Mouse (Mus musculus): ENCODE measurements around the gene Stab1.

Stab1 gene

DNA sequence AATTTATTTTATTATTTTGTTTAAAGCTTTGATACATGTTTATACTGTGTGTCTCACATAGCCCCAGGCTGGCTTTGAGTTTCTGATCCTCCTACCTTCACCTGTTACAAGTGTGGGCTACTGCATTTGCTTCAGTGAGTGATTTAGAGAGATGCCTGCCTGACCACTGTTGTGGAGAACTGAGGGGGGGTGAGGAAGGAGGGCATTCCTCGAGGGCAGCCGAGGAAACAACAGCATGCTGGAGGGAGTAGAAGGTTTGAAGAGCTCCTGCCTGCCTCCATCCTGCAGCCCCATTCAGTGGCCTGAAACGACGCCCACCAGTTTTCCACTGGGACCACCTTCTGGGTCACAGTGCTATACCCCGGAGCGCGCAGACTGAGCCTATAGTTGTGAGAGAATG lies 3.0 kb downstream of the Stab1 start:
- in situ Hi-C loops (cut with MboI, MseI) = no loop called here

DNA sequence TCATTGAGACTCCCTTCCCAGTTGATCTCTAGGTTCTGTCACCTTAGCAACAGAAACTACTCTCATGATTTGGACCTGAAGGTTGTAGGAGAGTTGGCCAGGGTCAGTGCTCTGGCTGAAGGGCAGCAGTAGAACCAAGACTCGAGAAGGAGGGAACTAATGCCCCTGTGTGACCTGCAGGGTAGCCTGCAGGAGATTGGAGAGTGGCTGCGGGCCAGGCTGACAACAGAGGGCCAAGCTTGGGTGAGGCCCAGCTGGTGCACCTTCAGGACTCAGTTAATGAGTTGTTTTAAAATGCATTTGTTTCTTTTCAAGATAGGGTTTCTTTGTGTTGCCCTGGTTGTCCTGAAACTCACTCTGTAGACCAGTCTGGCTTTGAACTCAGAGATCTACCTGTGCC lies 3.4 kb downstream of the Stab1 start:
- in situ Hi-C loops (cut with MboI, MseI) = no loop called here

DNA sequence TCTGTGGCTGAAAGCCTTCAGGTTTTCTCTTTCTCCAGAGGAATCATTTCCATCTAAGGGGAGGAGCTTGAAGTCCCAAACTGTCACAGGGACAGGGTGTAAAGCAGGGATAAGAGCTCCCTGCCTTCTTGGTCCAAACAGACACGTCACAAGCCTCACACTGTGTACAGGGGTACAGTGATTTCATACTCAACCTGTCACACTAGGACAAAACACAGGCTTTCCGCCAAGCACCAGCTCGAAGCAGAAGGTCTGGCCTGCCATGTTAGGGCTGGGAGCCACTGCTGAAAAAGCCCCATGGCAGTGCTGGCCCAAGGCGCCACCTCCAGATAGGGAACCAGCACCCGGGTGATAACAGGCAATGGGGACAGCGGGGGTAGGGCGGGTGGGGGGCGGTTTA lies 4.4 kb downstream of the Stab1 start:
- in situ Hi-C loops (cut with MboI, MseI) = no loop called here

DNA sequence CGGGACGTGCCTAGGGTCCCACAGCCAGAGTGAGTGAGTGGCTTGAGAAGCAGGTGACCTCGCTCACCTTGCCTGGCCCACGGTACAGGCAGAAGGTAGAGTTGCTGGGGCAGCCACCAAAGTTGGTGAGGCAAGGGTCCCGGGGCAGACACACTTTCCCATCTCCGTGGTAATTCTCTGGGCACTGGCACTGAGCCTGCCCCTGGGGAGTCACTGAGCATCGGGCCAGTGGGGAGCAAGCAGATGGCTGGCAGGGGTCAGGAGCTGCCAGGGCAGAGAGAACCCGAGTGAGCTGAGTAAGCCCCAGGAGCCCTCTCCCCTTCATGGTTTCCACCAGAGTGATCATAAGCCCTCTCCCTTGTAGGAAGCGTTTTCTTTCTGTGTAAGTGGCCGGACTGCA lies 6.8 kb downstream of the Stab1 start:
- in situ Hi-C loops (cut with MboI, MseI) = no loop called here

DNA sequence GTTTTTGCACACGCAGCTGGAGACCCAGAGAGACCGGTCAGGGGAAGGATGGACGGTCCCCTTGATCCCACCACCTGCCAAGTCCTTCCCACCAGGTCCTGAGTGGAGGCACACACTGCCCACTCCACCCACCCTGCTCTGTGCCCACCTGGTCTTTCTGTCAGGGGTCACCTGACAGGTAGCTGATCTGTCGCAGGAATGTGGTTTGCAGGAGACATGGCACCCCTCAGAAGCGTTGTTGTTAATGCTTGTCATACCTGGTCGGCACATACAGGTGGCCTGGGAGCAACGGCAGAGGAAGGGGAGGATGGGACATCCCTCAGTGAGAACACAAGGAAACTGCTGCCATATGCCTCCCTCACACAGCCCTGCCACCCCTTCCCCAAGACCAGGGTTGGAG lies 7.2 kb downstream of the Stab1 start:
- in situ Hi-C loops (cut with MboI, MseI) = no loop called here

DNA sequence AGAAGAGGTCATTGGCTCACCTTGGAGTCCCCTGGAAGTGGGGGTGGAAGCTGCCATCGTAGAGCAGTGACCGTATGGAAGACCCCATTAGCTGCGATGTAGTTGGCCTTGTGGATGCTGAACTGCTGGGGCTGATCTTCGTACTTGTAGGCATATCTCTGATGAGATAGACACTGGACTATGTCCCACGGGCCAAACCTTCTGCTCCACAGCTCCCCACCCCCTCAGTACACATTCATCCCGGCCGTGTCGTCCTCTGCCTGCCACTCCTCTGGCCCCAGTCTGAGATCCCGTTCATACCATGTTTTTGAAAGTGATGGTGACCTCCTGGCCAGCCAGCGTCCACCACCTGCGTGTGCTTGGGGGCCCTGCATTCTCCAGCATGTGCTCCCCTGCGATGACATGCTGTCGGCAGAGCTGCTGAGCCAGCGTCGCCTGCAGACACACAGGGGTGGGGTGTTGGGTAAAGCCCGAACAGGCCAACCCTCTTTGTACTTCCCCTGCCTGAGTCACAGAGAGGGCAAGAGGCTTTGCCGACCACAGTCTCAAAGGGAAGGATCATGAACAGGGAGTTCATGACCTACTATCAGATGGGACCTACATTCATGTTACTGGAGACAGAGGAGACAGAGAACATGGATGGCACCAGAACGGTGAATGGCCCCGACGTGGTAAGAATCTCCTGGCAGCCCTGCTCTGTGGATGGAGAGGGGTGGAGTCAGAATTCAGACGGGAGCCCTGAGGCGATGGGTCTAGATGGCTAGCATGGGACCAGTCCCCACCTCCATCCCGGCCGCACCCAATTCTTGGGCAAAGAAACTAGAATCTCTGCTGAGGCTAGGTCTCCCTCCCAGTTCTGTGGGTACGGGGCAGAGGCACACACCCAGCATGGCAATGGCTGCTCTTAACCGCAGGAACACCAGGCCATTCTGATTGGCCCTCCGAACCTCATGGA lies 8.0 kb downstream of the Stab1 start:
- in situ Hi-C loops (cut with MboI, MseI) = no loop called here

DNA sequence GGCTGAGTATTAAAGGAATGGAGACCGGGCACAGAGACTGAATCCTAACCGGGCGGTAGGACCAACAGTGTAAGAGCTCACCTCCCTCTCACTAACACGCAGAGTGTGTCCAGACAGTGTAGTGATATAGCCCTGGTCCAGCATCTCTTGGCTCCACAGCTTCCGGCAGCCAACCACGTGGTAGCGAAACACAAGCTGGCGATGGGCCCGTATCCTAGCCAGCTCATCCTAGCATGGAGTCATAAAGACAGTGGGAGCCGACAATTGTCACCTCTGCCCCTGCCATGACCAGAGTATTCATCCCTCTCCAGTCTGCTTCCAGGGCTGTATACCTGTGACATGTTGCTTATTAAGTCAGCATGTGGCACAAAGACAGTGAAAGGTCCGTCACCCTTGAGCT lies 22.7 kb downstream of the Stab1 start:
- in situ Hi-C loops (cut with MboI, MseI) = no loop called here

DNA sequence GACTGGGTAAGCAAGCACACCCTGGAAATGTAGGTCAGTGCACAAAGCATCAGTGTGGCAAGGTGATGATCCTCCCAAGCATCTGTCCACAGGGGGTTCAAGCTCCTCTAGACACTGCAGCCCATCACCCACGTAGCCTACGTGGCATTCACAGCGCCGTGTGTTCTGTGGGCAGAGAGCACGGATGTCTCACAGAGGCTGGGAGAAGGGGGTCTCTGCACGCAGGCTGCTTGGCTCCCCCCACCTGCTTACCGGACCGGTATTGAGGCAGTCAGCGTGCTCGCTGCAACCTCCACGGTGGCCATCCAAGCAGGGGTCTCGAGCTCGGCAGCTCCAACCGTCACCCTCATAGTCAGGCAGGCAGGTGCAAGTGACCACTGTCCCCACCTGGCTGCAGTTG lies 27.4 kb downstream of the Stab1 start:
- in situ Hi-C loops (cut with MboI, MseI) = no loop called here

DNA sequence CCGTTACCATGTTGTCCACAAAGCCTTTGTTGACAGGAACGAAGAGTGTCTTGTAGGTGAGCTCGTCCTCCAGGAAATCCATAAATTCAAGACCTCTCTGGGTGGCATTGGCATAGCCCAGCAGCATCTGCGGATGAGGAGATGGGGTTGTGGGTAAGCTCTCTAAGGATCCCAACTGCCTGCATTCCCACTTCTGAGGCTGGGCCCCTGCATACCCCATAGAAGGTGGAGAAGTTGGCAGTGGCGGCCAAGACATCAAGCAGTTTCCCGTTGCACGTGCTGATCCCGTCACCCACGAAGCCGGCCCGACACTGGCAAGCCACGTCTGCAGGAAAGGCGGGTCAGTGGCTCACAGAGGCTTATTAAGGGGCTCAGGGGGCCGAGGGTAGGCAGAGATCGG lies 28.3 kb downstream of the Stab1 start:
- in situ Hi-C loops (cut with MboI, MseI) = no loop called here

DNA sequence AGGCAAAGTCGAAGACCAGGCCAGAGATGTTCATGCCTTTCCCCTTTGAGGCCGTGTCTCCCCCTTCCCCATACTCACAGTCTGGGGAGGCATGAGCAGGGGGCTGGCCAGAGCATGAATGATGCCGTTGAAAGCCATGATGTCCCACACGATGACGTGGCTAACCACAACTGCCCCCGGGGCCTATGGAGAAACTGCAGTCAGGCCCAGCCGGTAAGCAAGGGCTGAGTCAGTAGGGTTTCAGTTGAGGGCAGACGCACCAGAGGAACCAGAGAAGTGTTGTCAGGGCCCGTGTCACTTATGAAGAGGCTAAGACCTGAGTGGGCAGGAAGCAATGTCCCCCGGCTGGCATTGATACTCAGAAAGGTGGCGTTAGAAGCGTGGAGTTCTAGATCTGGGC lies 28.8 kb downstream of the Stab1 start:
- in situ Hi-C loops (cut with MboI, MseI) = no loop called here

DNA sequence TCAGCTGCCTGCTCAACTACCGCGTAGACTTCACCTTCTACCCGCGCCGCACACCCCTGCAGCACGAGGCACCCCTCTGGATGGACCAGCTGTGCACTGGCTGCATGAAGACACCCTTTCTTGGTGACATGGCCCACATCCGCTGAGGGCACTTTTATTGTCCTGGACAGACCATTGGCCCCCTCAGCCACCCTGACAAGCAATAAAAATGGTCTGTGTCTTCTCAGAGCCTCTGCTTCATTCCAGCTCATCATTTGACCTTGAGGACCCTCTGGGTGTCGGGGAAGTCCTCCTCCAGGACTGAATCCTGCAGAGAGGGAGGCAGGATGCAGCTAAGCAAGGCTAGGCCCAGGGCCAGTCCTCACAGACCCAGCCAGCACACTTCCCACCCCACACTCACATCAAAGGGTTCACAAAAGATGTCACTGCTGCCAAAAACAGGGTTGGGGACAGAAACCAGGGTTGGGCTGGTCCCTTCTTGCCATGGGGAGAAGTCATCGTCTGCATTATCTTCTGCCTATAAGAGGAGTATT lies 29.5 kb downstream of the Stab1 start:
- in situ Hi-C loops (cut with MboI, MseI) = no loop called here

DNA sequence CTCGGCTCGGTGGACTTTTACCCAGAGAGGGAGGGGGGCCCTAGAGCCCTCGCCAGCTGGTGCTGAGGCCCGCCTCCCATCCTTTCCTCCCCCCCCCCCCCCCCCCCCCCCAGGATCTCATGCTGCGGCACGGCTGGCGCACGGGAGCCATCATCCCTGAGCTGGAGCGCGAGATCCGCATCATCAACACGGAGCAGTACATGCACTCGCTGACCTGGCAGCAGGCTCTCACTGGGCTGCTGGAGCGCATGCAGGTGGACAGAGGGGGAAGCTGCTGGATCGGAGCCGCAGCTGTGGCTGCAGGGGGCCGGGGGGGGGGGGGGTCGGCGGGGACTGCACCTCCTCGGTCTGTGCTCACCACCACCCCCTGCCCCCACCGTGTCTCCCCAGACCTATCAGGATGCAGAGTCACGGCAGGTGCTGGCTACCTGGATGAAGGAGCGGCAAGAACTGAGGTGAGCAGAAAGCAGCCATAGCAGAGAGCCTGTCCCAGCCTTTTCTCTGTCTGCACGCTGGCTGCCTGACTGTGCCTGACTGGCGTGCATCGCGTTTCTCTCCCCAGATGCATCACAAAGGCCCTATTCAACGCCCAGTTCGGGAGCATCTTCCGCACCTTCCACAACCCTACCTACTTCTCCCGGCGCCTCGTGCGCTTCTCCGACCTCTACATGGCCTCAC lies 30.1 kb downstream of the Stab1 start:
- in situ Hi-C loops (cut with MboI, MseI) = no loop called here

DNA sequence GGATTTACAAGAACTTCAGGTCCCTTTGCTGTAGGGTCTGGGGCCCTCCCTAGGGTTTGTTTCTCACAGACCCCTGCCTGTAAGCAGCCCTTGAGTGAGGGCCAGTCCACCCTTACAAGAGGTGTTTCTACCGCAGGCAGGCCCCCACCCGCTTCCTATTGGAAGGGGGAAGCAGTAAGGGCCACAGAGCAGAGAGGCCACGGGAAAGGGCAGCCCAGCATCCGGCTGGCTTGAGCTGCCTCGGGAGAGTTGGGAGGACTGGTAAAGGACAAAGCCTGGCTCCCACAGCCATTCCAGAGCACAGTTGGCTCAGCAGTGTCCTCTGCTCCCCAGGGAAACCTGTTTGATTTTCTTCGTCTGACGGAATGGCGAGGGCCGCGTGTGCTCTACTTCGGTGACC lies 30.6 kb downstream of the Stab1 start:
- in situ Hi-C loops (cut with MboI, MseI) = no loop called here

DNA sequence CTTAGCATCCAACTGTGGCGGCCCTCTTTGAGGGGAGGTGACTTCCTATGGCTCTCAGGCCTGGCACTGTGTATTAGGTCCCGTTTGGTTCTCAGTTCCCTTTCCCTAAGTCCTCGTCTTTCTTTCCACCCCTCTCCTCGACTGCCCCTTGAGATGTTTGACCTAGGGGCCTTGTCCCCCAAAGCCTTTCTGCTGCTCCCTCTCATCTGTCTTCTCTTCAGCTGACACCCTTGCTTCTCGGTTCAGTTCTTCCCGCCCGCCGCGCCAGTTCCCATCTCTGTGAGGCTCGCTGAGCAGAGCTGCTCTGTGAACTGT lies 31.2 kb downstream of the Stab1 start:
- in situ Hi-C loops (cut with MboI, MseI) = no loop called here

DNA sequence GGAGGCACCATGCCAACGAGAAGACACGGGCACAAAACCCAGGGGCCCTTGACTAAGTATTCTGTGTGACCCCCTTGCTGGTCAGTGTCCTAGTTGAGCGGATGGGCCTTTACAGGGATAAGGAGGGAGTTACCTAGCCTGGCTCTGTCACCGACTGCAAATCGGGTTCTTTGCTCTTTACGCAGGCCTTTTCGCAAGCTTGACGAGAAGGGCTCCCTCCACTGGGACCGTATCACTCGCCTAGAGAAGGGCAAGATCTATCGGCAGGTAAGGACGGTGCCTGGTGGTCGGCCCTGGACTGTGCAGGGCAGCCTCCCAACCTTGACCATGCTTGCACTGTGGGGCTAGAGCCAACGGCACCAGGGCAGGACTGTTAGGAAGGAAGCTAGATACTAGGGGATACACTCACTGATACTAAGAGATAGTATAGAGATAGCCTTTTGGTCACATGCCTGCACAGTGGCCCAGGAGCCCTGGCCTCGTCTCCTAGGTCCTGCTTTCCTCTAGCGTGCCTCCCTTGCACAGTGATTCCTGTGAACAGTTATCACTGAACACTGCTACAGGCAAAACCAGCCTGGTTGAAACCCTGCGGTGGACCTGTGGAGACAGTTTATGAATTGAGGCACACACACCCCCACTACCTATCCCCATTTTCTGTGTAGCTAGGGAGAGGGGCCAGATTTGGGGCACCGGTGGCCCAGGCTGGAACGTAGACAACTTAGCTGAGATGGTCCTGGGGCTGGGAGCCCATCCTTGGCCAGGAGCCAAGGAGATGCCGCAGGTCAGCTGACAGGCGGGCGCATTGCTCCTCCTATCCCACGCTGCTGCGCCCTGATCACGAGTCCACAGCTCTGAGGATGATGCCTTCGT lies 31.8 kb downstream of the Stab1 start:
- in situ Hi-C loops (cut with MboI, MseI) = no loop called here

DNA sequence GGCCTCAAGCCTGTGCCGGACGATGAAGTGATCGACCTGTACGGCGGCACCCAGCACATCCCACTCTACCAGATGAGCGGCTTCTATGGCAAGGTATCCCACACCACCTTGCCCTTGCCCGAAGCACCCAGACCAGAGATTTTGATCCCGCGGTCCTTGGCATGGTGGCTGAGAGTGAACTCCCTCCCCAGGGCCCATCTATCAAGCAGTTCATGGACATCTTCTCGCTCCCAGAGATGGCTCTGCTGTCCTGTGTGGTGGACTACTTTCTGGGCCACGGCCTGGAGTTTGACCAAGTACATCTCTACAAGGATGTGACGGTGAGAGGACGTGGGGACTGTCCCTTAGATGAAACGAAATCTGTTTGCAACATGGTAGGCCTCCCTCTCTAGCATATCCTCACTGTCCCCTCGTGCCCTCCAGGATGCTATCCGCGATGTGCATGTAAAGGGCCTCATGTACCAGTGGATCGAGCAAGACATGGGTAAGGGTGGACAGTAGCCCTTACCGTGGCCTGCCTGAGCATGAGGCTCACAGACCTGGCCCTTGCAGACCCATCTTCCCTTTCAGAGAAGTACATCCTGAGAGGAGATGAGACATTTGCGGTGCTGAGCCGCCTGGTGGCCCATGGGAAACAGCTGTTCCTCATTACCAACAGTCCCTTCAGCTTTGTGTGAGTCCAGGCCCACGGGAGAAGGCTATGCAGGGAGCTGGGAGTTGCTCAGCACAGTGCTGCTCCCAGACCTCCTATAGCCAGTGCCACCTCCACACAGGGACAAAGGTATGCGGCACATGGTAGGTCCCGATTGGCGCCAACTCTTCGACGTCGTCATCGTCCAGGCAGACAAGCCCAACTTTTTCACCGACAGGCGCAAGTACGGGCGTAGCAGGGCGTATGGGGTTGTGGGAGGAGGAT lies 32.7 kb downstream of the Stab1 start:
- in situ Hi-C loops (cut with MboI, MseI) = no loop called here

DNA sequence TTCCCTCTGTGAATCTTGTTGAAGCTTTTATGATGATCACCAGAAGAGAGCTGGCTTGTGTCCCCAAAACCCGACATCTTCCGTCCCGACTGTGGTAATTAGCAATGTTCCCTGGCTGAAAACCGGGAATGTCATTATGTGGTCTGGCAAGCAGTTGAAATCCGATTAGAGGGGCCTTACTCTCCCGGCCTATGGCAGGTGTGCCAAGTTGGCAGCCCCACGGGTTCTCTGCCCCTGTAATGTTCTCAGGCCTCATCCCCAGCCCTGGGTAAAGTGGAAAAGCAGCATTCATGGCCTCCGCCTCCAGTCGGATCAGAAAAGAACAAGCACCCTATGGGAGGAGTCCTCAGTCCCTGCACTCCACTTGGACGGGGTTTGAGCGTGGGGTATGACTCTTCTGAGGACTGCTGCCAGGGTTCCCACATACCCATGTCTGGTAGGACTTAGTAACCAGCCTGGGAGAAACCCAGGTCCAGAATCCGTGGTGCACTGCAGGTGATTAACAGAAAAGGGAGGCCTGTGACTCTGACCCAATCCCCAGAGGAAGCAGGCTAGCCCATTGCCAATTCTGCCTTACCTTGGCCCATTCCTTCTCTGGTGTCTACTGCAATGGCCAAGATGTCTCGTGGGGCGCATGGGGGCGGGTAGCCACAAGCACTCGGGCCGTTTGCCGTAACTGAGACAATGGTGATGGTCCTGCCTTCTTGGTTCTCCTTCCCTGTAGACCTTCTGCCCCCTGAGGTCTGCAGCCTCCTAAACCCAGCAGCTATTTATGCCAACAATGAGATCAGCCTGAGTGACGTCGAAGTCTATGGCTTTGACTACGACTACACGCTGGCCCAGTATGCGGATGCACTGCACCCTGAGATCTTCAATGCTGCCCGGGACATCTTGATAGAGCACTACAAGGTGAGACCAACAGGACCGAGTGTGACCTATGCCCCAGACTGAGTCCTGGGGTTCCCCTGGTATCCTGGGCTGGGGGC lies 34.1 kb downstream of the Stab1 start:
- in situ Hi-C loops (cut with MboI, MseI) = no loop called here

DNA sequence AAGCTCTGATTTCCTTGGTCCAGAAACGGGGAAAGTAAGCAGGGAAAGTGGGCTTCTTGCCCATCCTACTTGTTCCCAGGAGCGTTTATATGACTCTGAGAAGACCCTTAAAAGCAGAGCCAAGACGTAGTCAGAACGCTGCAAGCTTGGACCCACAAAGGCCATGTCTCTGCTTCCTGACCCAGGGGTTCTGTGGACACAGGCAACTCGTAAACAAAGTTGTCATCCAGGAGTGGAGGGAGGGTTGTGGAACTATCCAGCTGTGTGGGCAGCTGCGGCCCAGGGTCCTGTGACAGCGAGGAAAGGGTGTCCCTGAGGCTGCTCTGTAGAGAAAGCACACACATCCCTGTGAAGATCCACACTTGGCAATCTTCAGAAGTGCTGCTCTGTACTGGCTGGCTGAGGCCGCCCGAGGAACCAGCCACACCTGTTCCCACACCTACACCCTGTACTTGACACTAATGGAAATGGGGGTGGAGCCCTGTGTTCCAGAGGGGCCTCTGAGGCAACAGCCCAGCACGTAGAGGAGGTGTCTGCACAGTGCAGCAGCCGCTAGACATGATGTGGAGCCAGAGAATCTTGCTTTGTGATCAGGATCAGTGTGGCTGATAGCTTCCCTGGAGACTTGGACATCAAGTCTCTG lies 35.3 kb downstream of the Stab1 start:
- in situ Hi-C loops (cut with MboI, MseI) = no loop called here

DNA sequence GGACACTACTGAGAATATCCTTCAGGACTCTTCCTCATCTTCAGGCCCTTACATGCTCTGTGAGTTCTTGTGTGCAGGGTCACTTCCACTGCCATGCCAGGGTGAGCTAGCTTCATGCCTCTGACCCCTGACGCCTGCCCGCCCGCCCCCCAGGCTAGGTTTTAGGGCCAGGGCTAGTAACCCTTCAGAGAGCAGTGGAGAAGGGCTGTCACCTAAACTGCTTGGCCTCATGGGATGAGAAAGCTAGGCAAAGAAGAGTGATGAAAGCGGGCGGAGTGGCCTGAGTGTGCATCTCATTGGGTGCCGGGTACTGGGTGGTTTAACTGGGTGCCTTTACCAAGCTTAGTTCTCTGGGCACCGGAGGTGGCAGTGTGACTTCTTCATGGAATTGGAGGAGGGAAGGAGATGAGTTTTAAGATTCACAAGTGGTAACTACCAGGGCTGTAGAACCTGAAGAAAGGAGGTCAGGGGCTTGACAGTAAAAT lies 35.9 kb downstream of the Stab1 start:
- in situ Hi-C loops (cut with MboI, MseI) = no loop called here
